Mouse (Mus musculus): ENCODE measurements at regions not wholly inside any gene's neighbourhood (a gene's known extent, or its start where the extent isn't known, plus 50 kb on each side); places are given as distances from the start of the nearest gene placed in this dataset.

DNA sequence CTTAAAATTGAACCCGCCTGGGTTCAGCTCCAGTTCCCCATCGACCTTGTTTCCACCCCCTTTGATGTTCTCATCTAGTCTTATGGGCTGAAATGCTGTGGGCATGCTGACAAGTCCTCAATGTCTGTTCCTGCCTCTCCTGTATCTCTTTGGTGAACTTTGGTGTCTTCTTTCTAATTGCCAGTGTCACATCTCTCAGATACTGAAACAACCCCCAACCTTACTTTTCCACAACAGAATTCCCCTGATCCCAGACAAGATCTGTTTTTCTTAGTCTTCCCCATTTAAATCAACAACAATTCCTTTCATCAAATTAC lies 303.5 kb downstream of the Plpp3 start:
- no peak overlapping the region for H3K4me2 ChIP-seq (ENCODE audit: low read depth)
- no peaks in the 10 kb centered on the region for H3K79me2 ChIP-seq (ENCODE audit: control insufficient read depth, insufficient read depth)
- no peak overlapping the region for H3K4me3 ChIP-seq
- no peak overlapping the region for H3ac ChIP-seq (ENCODE audit: control insufficient read depth, insufficient read length)
- H3K27me3 ChIP-seq (ENCODE audit: control insufficient read depth, insufficient read depth, insufficient read length) = no peaks in the 10 kb centered on the region
- H3K36me3 ChIP-seq (ENCODE audit: control insufficient read depth, insufficient read depth) = no peaks in the 10 kb centered on the region
- TF ChIP-seq MAX (IDR thresholded peaks at IDR 0.05; ENCODE audit: low read depth) = no peak
- TF ChIP-seq E2F4 (IDR thresholded peaks at IDR 0.05; ENCODE audit: insufficient read depth) = no peak

DNA sequence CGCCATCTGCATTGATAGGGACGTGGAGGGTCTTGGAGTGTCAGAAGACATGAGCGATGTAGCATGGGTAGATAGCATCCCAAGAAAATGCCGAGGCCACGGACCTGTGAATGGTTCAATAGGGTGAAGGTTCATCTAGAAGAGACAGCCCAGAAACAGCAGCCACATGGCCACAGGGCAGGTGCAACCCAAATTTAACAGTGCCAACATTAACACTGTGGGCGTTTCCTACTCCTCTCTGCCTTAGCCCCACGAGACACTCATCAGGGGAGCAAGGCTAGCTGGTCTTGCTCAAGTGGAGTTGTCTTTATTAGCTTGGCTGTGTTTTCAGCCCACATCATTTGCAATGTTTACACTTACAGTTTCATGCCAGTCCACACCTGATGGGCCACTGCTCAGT lies 310.7 kb downstream of the Plpp3 start:
- Histone ChIP-seq H3K79me2 (ENCODE audit: control insufficient read depth, insufficient read depth) (no peaks in the 10 kb centered on the region), H3K4me2 (ENCODE audit: low read depth) (no peak overlapping the region), H3K27me3 (ENCODE audit: control insufficient read depth, insufficient read depth, insufficient read length) (no peaks in the 10 kb centered on the region), H3K4me3 (no peak overlapping the region), H3ac (ENCODE audit: control insufficient read depth, insufficient read length) (no peak overlapping the region), H3K36me3 (ENCODE audit: control insufficient read depth, insufficient read depth) (no peaks in the 10 kb centered on the region)
- TF ChIP-seq MYOD1 (IDR thresholded peaks at IDR 0.05; ENCODE audit: control insufficient read depth in 1 of 3, insufficient read length in 2 of 3, low read depth in 2 of 3) (peak; percentile 15 to 97 (median 34)), E2F4 (IDR thresholded peaks at IDR 0.05; ENCODE audit: insufficient read depth) (no peak), MYOG (IDR thresholded peaks at IDR 0.05; ENCODE audit: control insufficient read depth in 1 of 3, insufficient read depth in 1 of 3, insufficient read length in 2 of 3, low read depth in 2 of 3) (peak in 2 of 3 experiments; percentile 74 to 80)

DNA sequence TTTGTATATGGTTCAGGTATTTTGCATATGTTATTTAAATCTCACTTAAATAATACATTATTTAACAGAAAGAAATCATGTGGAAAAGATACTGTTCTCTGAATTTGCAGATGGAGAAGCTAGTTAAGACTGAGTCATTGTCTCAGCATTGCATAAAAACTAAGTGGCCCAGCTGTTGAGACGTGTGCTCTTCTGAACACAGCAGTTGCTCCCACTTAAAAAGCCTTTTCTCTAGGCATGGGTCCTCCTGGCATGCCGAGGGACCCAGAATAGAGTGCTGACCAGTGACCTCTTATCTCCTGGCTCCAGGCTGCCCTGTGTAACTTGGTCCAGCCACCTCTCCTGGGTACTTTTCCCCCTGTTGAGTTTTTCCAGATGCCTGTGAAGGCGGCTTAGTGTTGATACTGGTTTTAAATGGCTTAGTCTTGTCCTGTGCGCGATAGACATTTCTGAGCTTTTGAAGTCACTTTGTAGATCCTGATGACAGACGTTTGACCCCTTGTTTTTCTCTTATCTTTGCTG lies 312.2 kb downstream of the Plpp3 start:
- Histone ChIP-seq H3K79me2 (ENCODE audit: control insufficient read depth, insufficient read depth) (no peaks in the 10 kb centered on the region), H3ac (ENCODE audit: control insufficient read depth, insufficient read length) (no peak overlapping the region), H3K27me3 (ENCODE audit: control insufficient read depth, insufficient read depth, insufficient read length) (no peaks in the 10 kb centered on the region), H3K4me3 (no peak overlapping the region), H3K4me2 (ENCODE audit: low read depth) (no peak overlapping the region), H3K36me3 (ENCODE audit: control insufficient read depth, insufficient read depth) (no peaks in the 10 kb centered on the region)
- TF ChIP-seq MYOG (IDR thresholded peaks at IDR 0.05; ENCODE audit: control insufficient read depth in 1 of 3, insufficient read depth in 1 of 3, insufficient read length in 2 of 3, low read depth in 2 of 3) = peak in 2 of 3 experiments; percentile 54 to 84
- TF ChIP-seq MYOD1 (IDR thresholded peaks at IDR 0.05; ENCODE audit: control insufficient read depth in 1 of 3, insufficient read length in 2 of 3, low read depth in 2 of 3) = peak in 2 of 3 experiments; percentile 64 to 66
- TF ChIP-seq POLR2A (IDR thresholded peaks at IDR 0.05; ENCODE audit: insufficient read length, low read depth) = no peak
- no peak for TF ChIP-seq TCF3 (IDR thresholded peaks at IDR 0.05; ENCODE audit: insufficient read length, low read depth)
- TF ChIP-seq TCF12 (IDR thresholded peaks at IDR 0.05; ENCODE audit: insufficient read depth, poor library complexity, severe bottlenecking) = peak; percentile 16

DNA sequence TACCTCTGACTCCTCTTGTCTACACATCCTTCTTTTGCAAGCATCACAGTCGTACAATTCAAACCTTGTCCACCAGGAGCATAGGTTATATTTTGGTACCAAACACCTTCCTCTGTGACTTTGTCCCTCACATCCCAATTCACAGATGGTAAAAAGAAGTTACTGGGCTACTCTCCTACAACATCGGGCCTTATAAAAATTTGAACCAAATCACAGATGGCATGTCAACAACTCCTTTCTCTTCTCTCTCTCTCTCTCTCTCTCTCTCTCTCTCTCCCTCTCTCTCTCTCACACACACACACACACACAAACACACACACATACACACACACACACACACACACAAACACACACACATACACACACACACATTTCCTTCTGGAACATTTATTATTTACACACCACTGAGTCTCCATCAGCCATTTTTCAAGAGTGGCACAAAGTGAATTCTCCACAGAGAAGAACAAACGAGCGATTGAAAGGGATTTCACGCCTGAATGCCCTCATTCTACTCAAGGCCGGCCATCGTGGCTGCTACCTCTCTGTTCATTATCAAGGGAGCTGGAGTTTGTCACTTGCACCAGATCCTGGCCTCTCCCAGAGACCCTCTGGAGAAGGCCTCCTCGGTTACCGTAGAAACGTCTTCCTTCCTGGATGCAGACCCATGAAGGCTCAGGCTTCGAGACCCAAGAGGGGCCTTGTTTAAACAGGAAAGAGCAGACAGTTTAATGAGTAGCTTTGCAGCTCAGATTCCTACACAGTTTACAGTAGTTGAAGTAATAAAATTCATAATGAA lies 314.7 kb upstream of the Gm12728 start:
- Histone ChIP-seq H3K27me3 (ENCODE audit: control insufficient read depth, insufficient read depth, insufficient read length) (no peaks in the 10 kb centered on the region), H3K4me2 (ENCODE audit: low read depth) (no peak overlapping the region), H3K79me2 (ENCODE audit: control insufficient read depth, insufficient read depth) (no peaks in the 10 kb centered on the region), H3K36me3 (ENCODE audit: control insufficient read depth, insufficient read depth) (no peaks in the 10 kb centered on the region), H3ac (ENCODE audit: control insufficient read depth, insufficient read length) (no peak overlapping the region), H3K4me3 (no peak overlapping the region)
- TF ChIP-seq REST (IDR thresholded peaks at IDR 0.05; ENCODE audit: insufficient read depth, insufficient read length) (no peak), MYOD1 (IDR thresholded peaks at IDR 0.05; ENCODE audit: control insufficient read depth in 1 of 3, insufficient read length in 2 of 3, low read depth in 2 of 3) (no peak), POLR2AphosphoS2 (IDR thresholded peaks at IDR 0.05; ENCODE audit: insufficient read length, low read depth) (no peak), TCF3 (IDR thresholded peaks at IDR 0.05; ENCODE audit: insufficient read length, low read depth) (no peak), MYOG (IDR thresholded peaks at IDR 0.05; ENCODE audit: control insufficient read depth in 1 of 3, insufficient read depth in 1 of 3, insufficient read length in 2 of 3, low read depth in 2 of 3) (no peak), USF1 (IDR thresholded peaks at IDR 0.05; ENCODE audit: low read depth) (no peak), MAX (IDR thresholded peaks at IDR 0.05; ENCODE audit: low read depth) (no peak), CEBPB (IDR thresholded peaks at IDR 0.05; ENCODE audit: insufficient read depth, poor library complexity, severe bottlenecking) (no peak), TCF12 (IDR thresholded peaks at IDR 0.05; ENCODE audit: insufficient read depth, poor library complexity, severe bottlenecking) (no peak), POLR2A (IDR thresholded peaks at IDR 0.05; ENCODE audit: insufficient read length, low read depth) (no peak), SRF (IDR thresholded peaks at IDR 0.05; ENCODE audit: control insufficient read depth, insufficient read length, low read depth) (no peak)

DNA sequence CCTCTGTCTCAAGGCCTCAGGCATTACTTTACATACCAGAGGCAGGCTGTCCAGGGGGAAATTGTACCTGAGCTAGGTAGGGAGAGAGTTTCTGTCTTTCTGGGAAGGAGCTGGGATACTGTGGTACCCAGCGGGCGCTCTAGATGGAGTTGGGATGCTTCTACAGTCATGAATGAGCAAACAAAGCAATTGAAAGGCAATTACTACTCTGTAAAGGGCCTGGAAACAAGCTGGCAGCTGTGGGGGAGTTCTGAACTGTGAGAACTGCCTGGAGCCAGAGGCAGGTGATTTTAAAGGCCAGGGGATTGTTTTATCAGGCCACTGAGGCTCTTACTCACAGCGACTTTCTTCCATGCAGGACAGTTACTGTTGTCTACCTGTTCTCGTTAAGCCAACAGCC lies 313.3 kb upstream of the Gm12728 start:
- H3K27me3 ChIP-seq (ENCODE audit: control insufficient read depth, insufficient read depth, insufficient read length) = no peaks in the 10 kb centered on the region
- H3K36me3 ChIP-seq (ENCODE audit: control insufficient read depth, insufficient read depth) = no peaks in the 10 kb centered on the region
- no peak overlapping the region for H3ac ChIP-seq (ENCODE audit: control insufficient read depth, insufficient read length)
- no peaks in the 10 kb centered on the region for H3K79me2 ChIP-seq (ENCODE audit: control insufficient read depth, insufficient read depth)
- no peak overlapping the region for H3K4me2 ChIP-seq (ENCODE audit: low read depth)
- H3K4me3 ChIP-seq = no peak overlapping the region
- TF ChIP-seq USF1 (IDR thresholded peaks at IDR 0.05; ENCODE audit: low read depth) = no peak

DNA sequence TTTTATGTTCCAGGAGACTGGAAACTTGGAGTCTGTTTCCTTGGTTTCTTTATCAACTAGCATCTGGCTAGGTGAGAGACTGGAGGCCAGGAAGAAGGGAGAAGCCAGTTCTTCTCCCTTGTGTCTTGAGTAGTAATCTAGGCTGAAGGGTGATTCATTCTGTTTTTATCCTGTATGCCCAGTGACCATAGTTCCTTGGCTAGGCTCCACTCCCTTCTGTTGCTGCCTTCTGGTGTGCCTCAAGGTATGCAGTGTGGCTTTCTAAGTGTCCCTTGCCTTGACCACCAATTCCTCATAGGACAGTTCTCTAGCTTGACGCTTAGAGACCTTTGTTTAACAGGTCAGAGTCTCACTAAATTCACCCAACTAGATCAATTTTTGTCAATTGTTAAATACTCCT lies 303.3 kb upstream of the Gm12728 start:
- H3K4me2 ChIP-seq (ENCODE audit: low read depth) = no peak overlapping the region
- H3ac ChIP-seq (ENCODE audit: control insufficient read depth, insufficient read length) = no peak overlapping the region
- H3K79me2 ChIP-seq (ENCODE audit: control insufficient read depth, insufficient read depth) = no peaks in the 10 kb centered on the region
- no peaks in the 10 kb centered on the region for H3K36me3 ChIP-seq (ENCODE audit: control insufficient read depth, insufficient read depth)
- H3K27me3 ChIP-seq (ENCODE audit: control insufficient read depth, insufficient read depth, insufficient read length) = no peaks in the 10 kb centered on the region
- H3K4me3 ChIP-seq = no peak overlapping the region
- TF ChIP-seq TCF3 (IDR thresholded peaks at IDR 0.05; ENCODE audit: insufficient read length, low read depth) (no peak), MYOD1 (IDR thresholded peaks at IDR 0.05; ENCODE audit: control insufficient read depth in 1 of 3, insufficient read length in 2 of 3, low read depth in 2 of 3) (no peak), POLR2A (IDR thresholded peaks at IDR 0.05; ENCODE audit: insufficient read length, low read depth) (no peak), E2F4 (IDR thresholded peaks at IDR 0.05; ENCODE audit: insufficient read depth) (no peak), MYOG (IDR thresholded peaks at IDR 0.05; ENCODE audit: control insufficient read depth in 1 of 3, insufficient read depth in 1 of 3, insufficient read length in 2 of 3, low read depth in 2 of 3) (no peak), SRF (IDR thresholded peaks at IDR 0.05; ENCODE audit: control insufficient read depth, insufficient read length, low read depth) (no peak), POLR2AphosphoS2 (IDR thresholded peaks at IDR 0.05; ENCODE audit: insufficient read length, low read depth) (no peak), TCF12 (IDR thresholded peaks at IDR 0.05; ENCODE audit: insufficient read depth, poor library complexity, severe bottlenecking) (no peak), CEBPB (IDR thresholded peaks at IDR 0.05; ENCODE audit: insufficient read depth, poor library complexity, severe bottlenecking) (no peak), USF1 (IDR thresholded peaks at IDR 0.05; ENCODE audit: low read depth) (no peak), REST (IDR thresholded peaks at IDR 0.05; ENCODE audit: insufficient read depth, insufficient read length) (no peak), MAX (IDR thresholded peaks at IDR 0.05; ENCODE audit: low read depth) (no peak)

Measured in myocyte (in vitro differentiated cells).